Mouse (Mus musculus): ENCODE measurements at regions not wholly inside any gene's neighbourhood (a gene's known extent, or its start where the extent isn't known, plus 50 kb on each side); places are given as distances from the start of the nearest gene placed in this dataset.

GRCm38 (mm10) chr17:43197232-43197631 is 72.9 kb upstream of the Adgrf1 start:
- Histone ChIP-seq H3K9me3 (ENCODE audit: control insufficient read depth, low read length) (no peaks in the 10 kb centered on the region), H3K4me2 (replicated peaks; ENCODE audit: low read depth, low read length) (no peak overlapping the region), H3K27me3 (ENCODE audit: control insufficient read depth, insufficient read depth, low read length) (no peaks in the 10 kb centered on the region), H3K27ac (ENCODE audit: low read depth, low read length) (no peak overlapping the region), H3K9ac (ENCODE audit: low read depth, low read length) (no peak overlapping the region), H3K4me1 (ENCODE audit: control insufficient read depth, insufficient read depth, low read length) (no peaks in the 10 kb centered on the region), H3K36me3 (ENCODE audit: control insufficient read depth, insufficient read depth, low read length) (no peaks in the 10 kb centered on the region), H3K4me3 (ENCODE audit: low read length) (no peak overlapping the region)
- ATAC-seq (ENCODE audit: low FRiP score, low TSS enrichment): no peak
- WGBS: 62% methylated on average over 1 of the region's 1 CpGs

GRCm38 (mm10) chr17:43200832-43201231 is 69.3 kb upstream of the Adgrf1 start:
- Histone ChIP-seq H3K4me3 (ENCODE audit: low read length) (no peak overlapping the region), H3K9me3 (ENCODE audit: control insufficient read depth, low read length) (no peaks in the 10 kb centered on the region), H3K4me1 (ENCODE audit: control insufficient read depth, insufficient read depth, low read length) (no peaks in the 10 kb centered on the region), H3K36me3 (ENCODE audit: control insufficient read depth, insufficient read depth, low read length) (no peaks in the 10 kb centered on the region), H3K27ac (ENCODE audit: low read depth, low read length) (no peak overlapping the region), H3K9ac (ENCODE audit: low read depth, low read length) (no peak overlapping the region), H3K27me3 (ENCODE audit: control insufficient read depth, insufficient read depth, low read length) (no peaks in the 10 kb centered on the region), H3K4me2 (replicated peaks; ENCODE audit: low read depth, low read length) (no peak overlapping the region)
- 69% methylated on average over 2 of the region's 2 CpGs for WGBS
- ATAC-seq (ENCODE audit: low FRiP score, low TSS enrichment): no peak

GRCm38 (mm10) chr17:43206701-43207470 is 63.2 kb upstream of the Adgrf1 start:
- no peak for ATAC-seq (ENCODE audit: low FRiP score, low TSS enrichment)
- Histone ChIP-seq H3K36me3 (ENCODE audit: control insufficient read depth, insufficient read depth, low read length) (no peaks in the 10 kb centered on the region), H3K9ac (ENCODE audit: low read depth, low read length) (no peak overlapping the region), H3K4me1 (ENCODE audit: control insufficient read depth, insufficient read depth, low read length) (no peaks in the 10 kb centered on the region), H3K27me3 (ENCODE audit: control insufficient read depth, insufficient read depth, low read length) (no peaks in the 10 kb centered on the region), H3K4me3 (ENCODE audit: low read length) (no peak overlapping the region), H3K9me3 (ENCODE audit: control insufficient read depth, low read length) (no peaks in the 10 kb centered on the region), H3K27ac (ENCODE audit: low read depth, low read length) (no peak overlapping the region), H3K4me2 (replicated peaks; ENCODE audit: low read depth, low read length) (no peak overlapping the region)
- WGBS: 76% methylated on average over 3 of the region's 3 CpGs

- no peaks in the 10 kb centered on the region for H3K27me3 ChIP-seq (ENCODE audit: control insufficient read depth, insufficient read depth, low read length)
- ATAC-seq (ENCODE audit: low FRiP score, low TSS enrichment): no peak
- no peak overlapping the region for H3K9ac ChIP-seq (ENCODE audit: low read depth, low read length)
- no peaks in the 10 kb centered on the region for H3K9me3 ChIP-seq (ENCODE audit: control insufficient read depth, low read length)
- H3K4me1 ChIP-seq (ENCODE audit: control insufficient read depth, insufficient read depth, low read length): no peaks in the 10 kb centered on the region
- no peaks in the 10 kb centered on the region for H3K36me3 ChIP-seq (ENCODE audit: control insufficient read depth, insufficient read depth, low read length)
- H3K4me2 ChIP-seq (replicated peaks; ENCODE audit: low read depth, low read length): no peak overlapping the region
- no peak overlapping the region for H3K27ac ChIP-seq (ENCODE audit: low read depth, low read length)
- no peak overlapping the region for H3K4me3 ChIP-seq (ENCODE audit: low read length)
- WGBS: 88% methylated on average over 1 of the region's 1 CpGs
These were observed 60.4 kb upstream of the Adgrf1 start for GRCm38 (mm10) chr17:43209727-43210126.

GRCm38 (mm10) chr17:43214038-43214437 is 56.1 kb upstream of the Adgrf1 start:
- 94% methylated on average over 1 of the region's 1 CpGs for WGBS
- no peaks in the 10 kb centered on the region for H3K4me1 ChIP-seq (ENCODE audit: control insufficient read depth, insufficient read depth, low read length)
- H3K4me2 ChIP-seq (replicated peaks; ENCODE audit: low read depth, low read length): no peak overlapping the region
- no peak overlapping the region for H3K9ac ChIP-seq (ENCODE audit: low read depth, low read length)
- no peak overlapping the region for H3K27ac ChIP-seq (ENCODE audit: low read depth, low read length)
- H3K4me3 ChIP-seq (ENCODE audit: low read length): no peak overlapping the region
- no peak for ATAC-seq (ENCODE audit: low FRiP score, low TSS enrichment)
- no peaks in the 10 kb centered on the region for H3K36me3 ChIP-seq (ENCODE audit: control insufficient read depth, insufficient read depth, low read length)
- H3K9me3 ChIP-seq (ENCODE audit: control insufficient read depth, low read length): no peaks in the 10 kb centered on the region
- H3K27me3 ChIP-seq (ENCODE audit: control insufficient read depth, insufficient read depth, low read length): no peaks in the 10 kb centered on the region

- no peak overlapping the region for H3K9ac ChIP-seq (ENCODE audit: low read depth, low read length)
- H3K9me3 ChIP-seq (ENCODE audit: control insufficient read depth, low read length): 0 out of 2 replicates have a peak, but pooled peaks cover 2% of the 10 kb centered on the region
- no peak for ATAC-seq (ENCODE audit: low FRiP score, low TSS enrichment)
- no peak overlapping the region for H3K27ac ChIP-seq (ENCODE audit: low read depth, low read length)
- H3K27me3 ChIP-seq (ENCODE audit: control insufficient read depth, insufficient read depth, low read length): no peaks in the 10 kb centered on the region
- WGBS: 69% methylated on average over 4 of the region's 4 CpGs
- no peaks in the 10 kb centered on the region for H3K4me1 ChIP-seq (ENCODE audit: control insufficient read depth, insufficient read depth, low read length)
- no peak overlapping the region for H3K4me3 ChIP-seq (ENCODE audit: low read length)
- no peaks in the 10 kb centered on the region for H3K36me3 ChIP-seq (ENCODE audit: control insufficient read depth, insufficient read depth, low read length)
- H3K4me2 ChIP-seq (replicated peaks; ENCODE audit: low read depth, low read length): no peak overlapping the region
These were observed 50.5 kb upstream of the Adgrf1 start for GRCm38 (mm10) chr17:43219636-43220035.
